Mouse (Mus musculus): ENCODE measurements around the gene Cacng1.

DNA sequence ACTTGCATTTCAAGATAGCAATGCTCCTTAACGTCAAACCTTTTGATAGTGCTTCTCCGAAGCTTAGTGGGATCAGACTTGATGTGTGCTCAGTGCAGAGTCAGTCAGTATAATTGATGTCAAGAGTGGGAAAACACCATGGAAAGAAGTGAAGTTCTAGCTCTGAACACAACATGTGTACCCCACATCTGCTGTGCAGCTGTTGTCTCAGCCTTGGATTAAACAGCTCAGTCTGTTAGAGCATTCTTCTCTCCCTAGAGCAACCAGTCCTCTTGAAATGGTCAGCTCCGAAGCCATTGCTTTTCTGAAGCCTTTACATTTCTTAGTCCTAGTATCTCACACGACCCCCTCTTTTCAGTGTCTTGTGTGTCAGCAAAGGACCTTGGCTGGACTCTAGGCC, 47.3 kb downstream of the Cacng1 start:
- TF ChIP-seq ZNF384 (IDR thresholded peaks at IDR 0.05; ENCODE audit: low read depth, low read length) (no peak), MAFK (IDR thresholded peaks at IDR 0.05; ENCODE audit: insufficient read depth, low read depth, low read length) (no peak), CHD2 (IDR thresholded peaks at IDR 0.05; ENCODE audit: low read depth, low read length) (no peak), ZC3H11A (IDR thresholded peaks at IDR 0.05; ENCODE audit: borderline replicate concordance, low read depth, low read length) (no peak)

All from ES-E14 (cell line).